Mouse (Mus musculus) olfactory bulb, adult 2 months (tissue): ENCODE data around the gene Twf2.

Source experiments
- CTCF ChIP-seq: fragments of 200-500 bp; IDR thresholded peaks from 2 replicates; pipeline ENCODE4 v1.5.1; 2012; ENCODE audit warnings: low read depth, mild to moderate bottlenecking, low read length, moderate library complexity; ENCODE audit not compliant: insufficient read depth
- POLR2A ChIP-seq: fragments of 200-500 bp; IDR thresholded peaks from 2 replicates; pipeline ENCODE4 v1.6.1; 2012; ENCODE audit warnings: mild to moderate bottlenecking, low read depth, low read length, moderate library complexity; ENCODE audit not compliant: insufficient read depth

DNA sequence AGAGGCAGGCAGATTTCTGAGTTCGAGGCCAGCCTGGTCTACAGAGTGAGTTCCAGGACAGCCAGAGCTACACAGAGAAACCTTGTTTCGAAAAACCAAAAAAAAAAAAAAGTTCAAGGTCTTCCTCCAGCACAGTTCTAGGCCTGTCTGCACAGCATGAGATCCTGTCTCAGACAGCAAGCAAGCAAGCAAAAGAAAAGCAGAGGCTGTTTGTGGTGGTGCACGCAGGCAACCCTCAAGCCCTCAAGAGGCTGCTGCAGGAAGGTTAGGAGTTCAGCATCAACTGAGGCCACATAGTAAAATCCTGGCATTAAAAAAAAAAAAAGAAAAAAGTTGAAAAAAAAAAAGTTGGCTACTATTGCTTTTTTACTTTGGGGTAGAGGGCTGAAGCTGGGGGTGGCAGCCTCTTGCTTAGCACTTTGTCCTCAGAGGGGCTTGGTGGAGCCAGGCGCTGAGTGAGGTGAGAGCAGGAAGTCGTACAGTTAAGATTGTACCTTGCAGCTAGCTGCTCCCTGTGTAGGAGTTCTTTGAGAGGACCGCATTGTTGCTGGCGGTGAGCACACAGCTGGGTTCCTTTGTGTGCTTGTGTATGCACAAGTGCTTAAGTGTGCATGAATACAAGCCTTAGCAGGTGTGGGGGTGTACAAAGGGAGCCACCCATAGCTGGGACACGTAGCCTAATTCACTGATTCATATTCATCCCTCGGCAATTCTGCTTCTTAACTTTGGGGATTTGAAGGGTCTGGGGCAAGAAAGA lies 8.1 kb downstream of the Twf2 start:
- no peak for TF ChIP-seq CTCF
- TF ChIP-seq POLR2A = no peak
